Mouse (Mus musculus): ENCODE data around the gene Kcnq5.
"Not testable (repeated sequence)": the region's sequence is repeated elsewhere in the genome, so short reads cannot be mapped to it uniquely, and the experiment has no call there.

Kcnq5 gene

DNA sequence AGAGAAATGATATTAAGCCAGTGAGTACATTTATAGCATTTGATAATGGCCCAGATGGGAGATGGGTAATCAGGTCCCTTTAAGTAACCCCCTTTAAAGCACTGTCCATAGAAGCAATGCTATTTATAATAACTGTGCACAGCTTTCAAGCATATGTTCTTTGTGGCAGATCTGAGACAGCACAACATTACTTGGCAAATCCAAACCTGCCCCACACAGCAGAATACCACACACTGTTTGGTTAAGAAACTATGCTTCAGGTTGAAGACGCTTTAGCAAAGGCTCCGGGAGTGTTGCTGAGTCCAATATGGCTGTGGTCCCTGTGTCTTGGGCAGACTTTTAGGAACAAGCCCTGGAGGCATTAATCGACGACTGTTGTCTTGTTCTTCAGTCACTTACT is 495.3 kb downstream of the Kcnq5 start:
- DNase-seq (ENCODE audit: low spot score) = no peak

GRCm38 (mm10) chr1:21460941-21461689 is 500.6 kb downstream of the Kcnq5 start:
- peak; percentile 87 for DNase-seq (ENCODE audit: low spot score)

DNA sequence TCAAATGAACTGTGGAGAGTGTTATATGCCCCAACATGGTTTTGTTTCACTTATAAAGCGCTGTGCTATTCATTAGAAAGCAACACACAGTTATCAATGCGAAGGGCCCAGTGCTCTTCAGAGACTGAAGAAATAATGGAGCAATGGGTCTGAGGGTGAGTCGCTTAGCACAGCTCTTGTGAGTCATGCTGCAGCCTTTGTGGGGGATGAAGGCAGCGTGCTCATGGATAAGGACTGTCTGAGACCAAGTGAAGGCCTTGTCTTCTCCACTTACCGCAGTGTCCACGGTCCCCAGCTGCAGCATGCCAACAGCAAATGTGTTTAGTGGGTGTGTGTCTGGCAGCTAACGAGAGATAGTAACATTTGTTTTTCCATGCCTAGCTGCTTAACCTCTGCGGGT is 503.2 kb downstream of the Kcnq5 start:
- DNase-seq (ENCODE audit: low spot score) = no peak

DNA sequence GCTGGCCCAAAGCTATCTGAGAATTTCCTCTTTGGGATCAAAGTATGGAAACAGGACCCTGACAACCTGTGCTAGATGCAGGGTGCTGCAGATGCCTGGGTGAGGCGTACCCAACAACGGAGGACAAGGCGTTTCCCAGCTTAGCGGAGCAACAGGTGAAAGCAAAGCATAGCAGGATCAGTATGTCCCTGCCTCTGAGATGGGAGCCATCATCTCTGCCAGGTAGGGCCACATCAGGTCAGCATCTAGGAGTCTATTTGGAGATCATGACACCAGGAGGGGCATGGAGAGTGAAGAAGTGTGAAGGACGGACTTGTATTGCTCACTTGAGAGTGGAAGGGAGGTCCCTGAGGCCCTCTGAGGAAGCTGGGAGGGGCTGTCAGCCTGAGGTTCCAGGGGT is 505.8 kb downstream of the Kcnq5 start:
- DNase-seq (ENCODE audit: low spot score) = no peak

DNA sequence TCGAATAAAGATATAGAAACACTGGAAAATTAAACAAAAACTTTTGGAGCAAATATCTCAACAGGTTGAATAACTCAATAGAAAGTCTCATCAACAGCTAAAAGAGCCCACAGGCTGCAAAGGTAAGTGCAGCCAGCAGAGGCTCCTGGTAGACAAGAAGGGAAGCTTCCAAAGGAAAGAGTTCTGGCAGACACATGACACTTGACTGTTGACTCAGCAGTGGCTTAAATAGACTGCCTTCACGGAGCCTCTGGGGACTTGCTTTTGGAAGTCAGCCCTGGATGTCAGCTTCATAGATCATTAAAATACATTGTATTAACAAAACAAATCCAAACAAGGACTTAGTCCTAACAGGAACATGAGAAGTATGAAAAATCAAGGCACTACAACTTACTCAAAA is 513.5 kb downstream of the Kcnq5 start:
- no peak for DNase-seq (ENCODE audit: low spot score)

DNA sequence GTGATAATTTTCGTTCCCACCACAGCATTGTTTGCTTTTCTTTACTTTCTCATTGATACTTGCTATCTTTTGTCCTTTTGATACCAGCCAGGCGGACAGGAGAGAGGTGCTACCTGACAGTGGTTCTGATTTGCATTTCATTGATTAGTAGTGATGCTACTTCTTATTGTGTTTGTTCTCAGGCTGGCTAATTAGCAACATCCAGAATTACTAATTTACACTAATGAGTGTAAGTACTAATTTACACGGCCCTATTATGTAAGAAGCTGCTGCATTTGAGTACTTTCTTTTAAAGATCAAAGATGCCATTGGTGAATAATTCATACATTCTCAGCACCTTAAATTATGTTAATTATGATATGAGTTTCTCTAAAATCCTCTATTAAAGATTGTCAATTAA is 525.0 kb downstream of the Kcnq5 start:
- no peak for DNase-seq (ENCODE audit: low spot score)

- DNase-seq (ENCODE audit: low spot score) = no peak
These were observed 526.9 kb downstream of the Kcnq5 start for GRCm38 (mm10) chr1:21434853-21435252.

GRCm38 (mm10) chr1:21431666-21432065 is 530.1 kb downstream of the Kcnq5 start:
- no peak for DNase-seq (ENCODE audit: low spot score)

DNA sequence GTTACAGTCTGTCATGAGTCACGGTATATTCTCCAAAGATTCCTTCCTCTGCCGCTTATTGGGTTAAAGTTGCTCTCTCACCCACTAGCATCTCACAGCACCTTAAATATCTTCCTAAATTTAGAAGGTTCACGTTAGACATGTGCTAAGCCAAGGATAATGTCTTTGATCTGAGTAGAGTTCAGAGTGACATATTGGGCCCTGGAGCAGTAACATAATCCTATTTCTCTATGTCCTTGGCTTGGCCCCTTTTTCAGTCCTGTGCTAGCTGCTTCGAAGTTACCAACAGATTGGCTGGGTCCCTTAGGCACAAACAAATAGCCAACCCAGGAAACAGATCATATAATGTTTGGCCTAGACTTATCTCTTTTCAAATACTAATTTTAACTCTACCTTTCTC is 533.7 kb downstream of the Kcnq5 start:
- DNase-seq (ENCODE audit: low spot score) = no peak

GRCm38 (mm10) chr1:21425654-21426053 is 536.1 kb downstream of the Kcnq5 start:
- no peak for DNase-seq (ENCODE audit: low spot score)

GRCm38 (mm10) chr1:21419370-21419769 is 542.4 kb downstream of the Kcnq5 start:
- no peak for DNase-seq (ENCODE audit: low spot score)

DNA sequence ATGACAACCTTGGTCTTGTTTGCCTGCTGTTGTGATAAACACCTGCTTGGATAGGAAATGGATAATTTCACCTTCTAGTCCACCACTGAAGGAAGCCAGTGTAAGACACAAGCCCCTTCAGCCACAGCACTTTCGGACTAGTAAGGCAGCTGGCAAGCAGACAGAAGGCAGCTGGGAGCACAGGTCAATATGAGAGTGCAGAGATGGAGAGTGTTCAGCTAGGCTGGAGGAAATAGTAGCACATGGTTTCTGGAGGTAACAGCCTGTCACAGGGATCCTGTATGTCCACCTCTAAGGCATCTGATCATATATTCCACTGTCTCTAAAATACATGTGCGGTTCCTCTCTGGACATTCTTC is 549.6 kb downstream of the Kcnq5 start:
- no peak for DNase-seq (ENCODE audit: low spot score)

DNA sequence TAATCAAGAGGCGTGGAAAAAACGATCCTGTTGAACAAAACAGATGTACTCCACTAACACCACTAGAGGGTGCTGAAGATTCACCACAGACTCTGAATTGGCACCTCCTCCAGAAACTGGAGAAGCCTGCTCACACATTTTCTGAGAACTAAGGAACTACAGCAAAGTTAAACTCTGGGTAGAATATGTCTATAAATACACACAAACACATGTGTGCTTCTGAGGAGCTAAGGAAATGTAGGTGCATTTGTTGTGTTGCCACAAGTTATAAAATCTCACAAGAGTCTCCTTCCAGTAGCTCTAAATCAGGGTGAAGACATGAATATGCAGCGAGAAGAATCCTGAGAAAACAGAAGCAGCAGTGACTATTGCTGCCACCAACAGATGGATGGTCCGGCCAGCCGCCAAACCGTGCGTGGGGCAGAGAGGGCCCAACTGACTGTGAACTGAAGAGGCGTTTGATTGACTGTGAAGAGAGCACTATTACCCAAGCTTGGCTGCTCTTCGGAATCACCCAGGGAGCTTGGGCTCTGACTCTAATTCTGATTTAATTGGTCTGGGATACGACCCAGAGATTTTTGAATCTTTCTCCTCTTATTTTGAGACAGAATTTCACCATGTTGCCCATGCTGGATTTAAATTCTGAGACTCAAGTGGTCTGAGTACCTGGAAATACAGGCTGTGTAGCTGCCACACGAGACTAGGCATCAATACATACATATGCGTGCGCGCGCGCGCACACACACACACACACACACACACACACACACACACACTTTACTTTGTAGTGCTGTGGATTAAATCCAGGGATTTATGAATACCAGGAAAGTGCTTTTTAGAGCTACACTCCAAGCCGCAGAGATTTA is 550.2 kb downstream of the Kcnq5 start:
- peak; percentile 92 for DNase-seq (ENCODE audit: low spot score)

- no peak for DNase-seq (ENCODE audit: low spot score)
These were observed 554.5 kb downstream of the Kcnq5 start for GRCm38 (mm10) chr1:21407266-21407665.

DNA sequence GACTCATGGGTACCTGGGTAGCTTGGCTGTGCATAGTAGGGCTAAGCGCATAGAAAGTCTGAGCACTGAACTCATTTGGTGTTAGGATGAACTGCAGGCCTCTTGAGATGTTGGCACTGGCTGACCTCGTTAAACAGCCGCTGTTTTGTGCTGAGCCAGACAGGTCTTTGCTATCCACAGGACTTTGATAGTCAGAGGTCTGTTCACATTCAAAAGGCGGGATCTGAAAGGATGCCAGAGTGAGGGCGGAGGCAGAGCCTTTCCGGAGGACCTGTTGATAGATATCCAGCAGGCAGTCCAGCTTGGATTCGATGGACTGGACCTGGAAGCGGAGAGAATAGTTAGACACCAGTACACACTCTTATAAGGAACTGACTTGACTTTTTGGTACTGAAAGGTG is 558.9 kb downstream of the Kcnq5 start:
- no peak for DNase-seq (ENCODE audit: low spot score)

- no peak for DNase-seq (ENCODE audit: low spot score)
These were observed 570.5 kb downstream of the Kcnq5 start for GRCm38 (mm10) chr1:21391138-21391671.

GRCm38 (mm10) chr1:21383256-21383655 is 578.5 kb downstream of the Kcnq5 start, which contains the start of gene Khdc1b:
Gene Khdc1b, plus strand, starts transcription at chr1:21383556.
- DNase-seq (ENCODE audit: low spot score) = no peak

DNA sequence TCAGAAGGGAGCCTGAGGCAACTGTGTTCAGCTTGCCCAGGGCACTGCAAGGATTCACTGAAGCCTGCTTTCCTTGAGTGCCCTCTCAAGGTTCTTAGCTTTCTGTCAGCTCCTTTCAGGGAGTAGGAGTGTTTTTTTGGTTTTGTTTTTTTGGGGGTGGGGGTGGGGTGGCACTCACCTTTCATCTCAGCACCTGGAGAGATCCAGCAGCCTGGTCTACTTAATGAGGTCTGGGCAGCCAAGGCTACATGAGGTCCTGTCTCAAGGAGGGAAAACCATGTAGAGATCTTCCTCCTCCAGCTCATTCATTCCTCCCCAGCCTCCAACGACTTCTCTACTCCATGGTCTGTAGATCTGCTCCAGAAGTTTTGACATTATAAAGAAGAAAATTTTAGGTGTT is 593.7 kb downstream of the Kcnq5 start, which contains the start of gene Khdc1c:
Gene Khdc1c (plus strand): TSS at position 301 of the 400 bp plus-strand sequence.
- not testable (repeated sequence) for DNase-seq (ENCODE audit: low spot score)

DNA sequence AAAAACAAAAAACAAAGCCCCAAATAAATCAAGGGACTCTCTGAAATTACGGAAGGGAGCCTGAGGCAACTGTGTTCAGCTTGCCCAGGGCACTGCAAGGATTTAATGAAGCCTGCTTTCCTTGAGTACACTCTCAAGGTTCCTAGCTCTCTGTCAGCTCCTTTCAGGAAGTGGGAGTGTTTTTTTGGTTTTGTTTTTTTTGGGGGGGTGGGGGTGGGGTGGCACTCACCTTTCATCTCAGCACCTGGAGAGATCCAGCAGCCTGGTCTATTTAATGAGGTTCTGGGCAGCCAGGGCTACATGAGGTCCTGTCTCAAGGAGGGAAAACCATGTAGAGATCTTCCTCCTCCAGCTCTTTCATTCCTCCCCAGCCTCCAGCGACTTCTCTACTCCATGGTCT is 612.4 kb downstream of the Kcnq5 start, which contains the start of gene Khdc1a:
Gene Khdc1a (plus strand): TSS at position 301 of the 400 bp plus-strand sequence.
- DNase-seq (ENCODE audit: low spot score) = no peak
